Comparison of ENCODE assay signal across 8 mouse cellular contexts in the genomic region with DNA sequence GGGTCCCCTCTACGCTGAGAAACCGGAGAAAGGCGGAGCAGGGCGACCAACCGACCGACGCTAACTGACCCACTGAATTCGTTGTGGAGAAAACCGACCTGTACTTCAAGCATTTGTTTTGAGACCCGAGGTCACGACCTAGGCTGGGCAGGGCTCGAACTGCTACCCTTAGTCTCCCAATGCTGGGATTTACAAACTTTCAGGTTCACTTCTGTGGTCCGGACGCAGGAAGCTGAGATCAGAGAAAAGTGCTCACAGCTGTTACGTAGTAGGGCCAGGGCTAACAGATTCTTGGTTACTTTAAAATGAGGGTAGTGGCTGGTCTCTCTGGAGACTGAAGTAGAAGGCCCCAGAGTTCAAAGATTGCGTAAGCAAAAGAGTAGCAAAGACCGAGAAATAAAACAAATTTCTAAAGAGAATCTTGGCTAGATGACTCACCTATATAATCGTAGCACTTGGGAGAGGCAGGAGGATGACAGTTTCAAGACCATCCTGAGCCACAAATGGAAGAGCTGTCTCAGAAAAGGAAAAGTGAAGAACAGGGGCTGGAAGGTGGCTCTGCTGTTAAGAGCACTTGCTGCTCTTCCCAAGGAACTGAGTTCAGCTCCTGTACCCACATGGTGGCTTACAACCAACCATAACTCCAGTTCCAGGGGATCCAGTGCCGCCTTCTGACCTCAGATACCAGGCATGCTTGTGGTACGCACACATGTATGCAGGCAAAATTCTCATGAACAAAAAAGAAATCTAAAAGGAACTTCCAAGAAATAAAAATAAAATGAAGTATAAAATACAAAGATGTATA. TPM values are rescaled to one million over a fixed set of nuclear protein-coding genes. Genes with fewer than 3 reads are reported as not detected.
DNase-seq lines count a peak whose midpoint lies in the region; ATAC-seq and TF ChIP-seq lines count a peak whose summit lies in the region.

No protein-coding gene starts in this region.

- no peak for TF ChIP-seq POLR2A in embryonic fibroblast, embryonic 13.5 days (IDR thresholded peaks at IDR 0.05; ENCODE audit: low read depth, low read length)

- peak overlapping the region; percentile 51 for H3K9ac ChIP-seq in limb, embryonic 15.5 days
- peak overlapping the region; percentile 43 for H3K9ac ChIP-seq in stomach, embryonic 14.5 days (replicated peaks; ENCODE audit: low read depth, low read length)

- H3K79me3 ChIP-seq in C2C12 (ENCODE audit: low read depth): peaks cover 38% of the 10 kb centered on the region

- no peaks in the 10 kb centered on the region for H3K9me3 ChIP-seq in limb, embryonic 15.5 days
- H3K9me3 ChIP-seq in stomach, embryonic 14.5 days (ENCODE audit: control insufficient read depth, low read depth, low read length): no peaks in the 10 kb centered on the region

- peak overlapping the region; percentile 57 for H3ac ChIP-seq in C2C12 (ENCODE audit: control insufficient read depth, insufficient read length, low read depth)

- WGBS in limb, embryonic 15.5 days: 10% methylated on average over 20 of the region's 20 CpGs
- 12% methylated on average over 20 of the region's 20 CpGs for WGBS in stomach, embryonic 14.5 days

- H3K4me2 ChIP-seq in limb, embryonic 15.5 days: peak overlapping the region; percentile 97
- peak overlapping the region; percentile 82 for H3K4me2 ChIP-seq in stomach, embryonic 14.5 days (replicated peaks; ENCODE audit: low read depth, low read length)

- H3K79me2 ChIP-seq in C2C12 (ENCODE audit: control insufficient read depth, insufficient read depth): peaks cover 60% of the 10 kb centered on the region

- ATAC-seq in limb, embryonic 15.5 days (ENCODE audit: insufficient number of reproducible peaks, low FRiP score, low TSS enrichment, low read depth): no peak
- no peak for ATAC-seq in stomach, embryonic 14.5 days (ENCODE audit: insufficient number of reproducible peaks, insufficient read depth, low FRiP score, low read depth)

- H3K4me1 ChIP-seq in embryonic fibroblast, embryonic 13.5 days (ENCODE audit: control insufficient read depth, insufficient read depth, low read length): peaks cover 3% of the 10 kb centered on the region; the same call in 1 of the 2 replicates
- peaks cover 16% of the 10 kb centered on the region for H3K4me1 ChIP-seq in limb, embryonic 15.5 days
- H3K4me1 ChIP-seq in stomach, embryonic 14.5 days (ENCODE audit: control insufficient read depth, insufficient read depth, low read length): peaks cover 5% of the 10 kb centered on the region; the same call in 1 of the 2 replicates

- peaks cover 43% of the 10 kb centered on the region for H3K36me3 ChIP-seq in C2C12 (ENCODE audit: control insufficient read depth, insufficient read depth)
- H3K36me3 ChIP-seq in limb, embryonic 15.5 days: peaks cover 10% of the 10 kb centered on the region; the same call in 1 of the 2 replicates
- 0 out of 2 replicates have a peak, but pooled peaks cover 8% of the 10 kb centered on the region for H3K36me3 ChIP-seq in stomach, embryonic 14.5 days (ENCODE audit: control insufficient read depth, insufficient read depth, low read length)

- H3K27ac ChIP-seq in embryonic fibroblast, embryonic 13.5 days (ENCODE audit: insufficient read depth, low read length): no peak overlapping the region
- no peak overlapping the region for H3K27ac ChIP-seq in limb, embryonic 15.5 days
- peak overlapping the region; percentile 87; the same call in 1 of the 2 replicates for H3K27ac ChIP-seq in stomach, embryonic 14.5 days (ENCODE audit: low read length)

- H3K27me3 ChIP-seq in C2C12 (ENCODE audit: control insufficient read depth, insufficient read depth, insufficient read length): no peaks in the 10 kb centered on the region
- no peaks in the 10 kb centered on the region for H3K27me3 ChIP-seq in limb, embryonic 15.5 days
- no peaks in the 10 kb centered on the region for H3K27me3 ChIP-seq in stomach, embryonic 14.5 days (ENCODE audit: control insufficient read depth, insufficient read depth, low read length)

- TF ChIP-seq CTCF in C2C12 (IDR thresholded peaks at IDR 0.05; ENCODE audit: control insufficient read depth, insufficient read depth, insufficient read length): no peak
- TF ChIP-seq CTCF in embryonic fibroblast, embryonic 13.5 days (IDR thresholded peaks at IDR 0.05; ENCODE audit: borderline replicate concordance, insufficient read depth, low read length): no peak

- peak overlapping the region; percentile 88 for H3K4me3 ChIP-seq in C2C12 (ENCODE audit: insufficient read depth, poor library complexity, severe bottlenecking)
- peak overlapping the region; percentile 46 for H3K4me3 ChIP-seq in embryonic fibroblast, embryonic 13.5 days (ENCODE audit: insufficient read depth, low read length)
- peak overlapping the region; percentile 80 for H3K4me3 ChIP-seq in limb, embryonic 15.5 days
- peak overlapping the region; percentile 73 for H3K4me3 ChIP-seq in stomach, embryonic 14.5 days (ENCODE audit: low read depth, low read length)

- DNase-seq in cerebellum, adult 9-10 months: peak; percentile 9
- no peak for DNase-seq in cerebellum, postnatal 36 days
- no peak for DNase-seq in cerebellum, postnatal 14 days
- no peak for DNase-seq in adrenal gland, postnatal 36 days

TF ChIP-seq in C2C12, 6 proteins besides CTCF, POLR2A, EP300 and RAD21:
- TF ChIP-seq MYOG (IDR thresholded peaks at IDR 0.05; ENCODE audit: control insufficient read depth, extremely low read depth, insufficient read length) (no peak), CEBPB (IDR thresholded peaks at IDR 0.05; ENCODE audit: low read depth) (peak; percentile 64)

RNA-seq across cellular contexts. Expression of gene Rad51, which starts 0.7 kb away (rescaled TPM):
- 28.6 TPM for polyA plus RNA-seq in C2C12 (2012; fragmentation: generic; extraction: Trizol)
- polyA plus RNA-seq in embryonic fibroblast, embryonic 13.5 days (2011; ENCODE audit: insufficient read length, low read depth, missing spikeins): 21.6 and 31.6 TPM in 2 replicates
- polyA plus RNA-seq in limb, embryonic 15.5 days (2015; fragmentation: Nextera tagmentation; extraction: Ambion mirVana): 34.1 and 34.9 TPM in 2 replicates
- polyA plus RNA-seq in stomach, embryonic 14.5 days (2014; fragmentation: Nextera tagmentation; extraction: Ambion mirVana): 41.7 and 43.9 TPM in 2 replicates
- 1 to 10 TPM; 2.2 to 3.3 TPM for total RNA-seq in adrenal gland, postnatal 36 days (2021)

RNA-seq across cellular contexts. Expression of gene Rmdn3, which starts 43.5 kb away (rescaled TPM):
- polyA plus RNA-seq in C2C12 (2012; fragmentation: generic; extraction: Trizol): 21.8 TPM
- polyA plus RNA-seq in embryonic fibroblast, embryonic 13.5 days (2011; ENCODE audit: insufficient read length, low read depth, missing spikeins): 15.8 and 18.9 TPM in 2 replicates
- 43.8 and 45.0 TPM in 2 replicates for polyA plus RNA-seq in limb, embryonic 15.5 days (2015; fragmentation: Nextera tagmentation; extraction: Ambion mirVana)
- 34.9 and 35.2 TPM in 2 replicates for polyA plus RNA-seq in stomach, embryonic 14.5 days (2014; fragmentation: Nextera tagmentation; extraction: Ambion mirVana)
- 10 to 100 TPM; 63.6 to 65.0 TPM for total RNA-seq in adrenal gland, postnatal 36 days (2021)

RNA-seq across cellular contexts. Expression of gene Gchfr, which starts 54.2 kb away (rescaled TPM):
- 80.5 TPM for polyA plus RNA-seq in C2C12 (2012; fragmentation: generic; extraction: Trizol)
- polyA plus RNA-seq in embryonic fibroblast, embryonic 13.5 days (2011; ENCODE audit: insufficient read length, low read depth, missing spikeins): 1.9 and 3.7 TPM in 2 replicates
- 15.5 and 17.8 TPM in 2 replicates for polyA plus RNA-seq in limb, embryonic 15.5 days (2015; fragmentation: Nextera tagmentation; extraction: Ambion mirVana)
- polyA plus RNA-seq in stomach, embryonic 14.5 days (2014; fragmentation: Nextera tagmentation; extraction: Ambion mirVana): 2.7 and 2.9 TPM in 2 replicates
- 10 to 100 TPM; 16.1 to 23.8 TPM for total RNA-seq in adrenal gland, postnatal 36 days (2021)
